Mouse (Mus musculus): ENCODE measurements around the gene Zbtb16.

Zbtb16 gene

DNA sequence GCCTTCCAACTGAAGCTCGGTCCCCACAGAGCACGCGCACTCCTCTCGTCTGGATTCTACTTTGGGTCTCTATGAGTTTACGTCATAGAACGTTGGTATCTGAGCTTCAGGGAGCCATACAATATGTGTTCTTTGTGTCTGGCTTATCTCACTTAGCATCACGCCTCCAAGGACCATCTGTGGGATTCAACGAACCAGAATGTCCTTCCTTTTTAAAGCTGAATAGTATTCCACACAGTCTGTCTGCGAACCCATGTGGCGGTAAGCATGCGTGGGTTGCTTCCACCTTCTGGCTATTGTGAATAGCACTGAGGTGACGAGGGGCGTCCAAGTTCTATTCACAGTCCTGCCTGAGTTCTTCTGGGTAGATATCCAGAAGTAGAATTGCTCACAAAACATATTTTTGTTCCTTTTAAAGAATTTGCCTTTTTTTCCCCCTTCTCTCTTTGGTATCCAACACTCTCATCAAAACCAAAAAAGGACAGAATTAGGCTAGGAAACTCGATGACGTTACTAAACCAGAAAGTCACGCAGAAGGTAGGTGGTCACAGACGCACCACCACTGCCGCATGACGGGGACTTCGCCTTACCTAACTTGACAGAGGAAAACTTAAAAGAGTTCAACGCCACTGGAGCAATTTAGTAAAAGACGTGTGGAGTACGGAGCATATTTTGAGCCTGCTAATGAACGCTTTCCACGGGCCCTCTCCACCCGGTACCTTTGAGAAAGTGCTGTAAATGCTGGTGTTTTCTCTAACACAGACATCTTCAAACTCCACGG lies 32.4 kb downstream of the Zbtb16 start:
- in situ Hi-C loops (cut with MboI), result no loop called here

GRCm38 (mm10) chr9:48802374-48802773 lies 33.6 kb downstream of the Zbtb16 start:
- in situ Hi-C loops (cut with MboI), result no loop called here

DNA sequence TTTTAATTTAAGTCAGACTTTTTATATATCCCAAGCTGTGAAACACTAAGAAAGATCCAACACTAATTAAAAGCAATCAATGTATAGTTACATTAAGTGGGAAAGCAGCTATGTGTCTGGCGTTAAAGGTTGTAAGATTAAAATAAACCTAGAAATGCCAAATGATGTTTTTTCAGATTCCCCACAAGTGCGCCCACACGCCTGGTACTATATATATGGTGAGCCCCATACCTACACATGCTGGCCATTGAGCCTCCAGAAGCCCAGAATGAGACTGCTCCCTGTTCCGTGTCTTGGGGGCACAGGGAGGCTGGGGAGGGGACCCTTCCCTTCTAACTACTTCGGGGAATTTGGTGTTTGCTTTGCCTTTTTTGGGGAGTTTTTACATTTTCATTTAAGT lies 34.7 kb downstream of the Zbtb16 start:
- in situ Hi-C loops (cut with MboI), result no loop called here

DNA sequence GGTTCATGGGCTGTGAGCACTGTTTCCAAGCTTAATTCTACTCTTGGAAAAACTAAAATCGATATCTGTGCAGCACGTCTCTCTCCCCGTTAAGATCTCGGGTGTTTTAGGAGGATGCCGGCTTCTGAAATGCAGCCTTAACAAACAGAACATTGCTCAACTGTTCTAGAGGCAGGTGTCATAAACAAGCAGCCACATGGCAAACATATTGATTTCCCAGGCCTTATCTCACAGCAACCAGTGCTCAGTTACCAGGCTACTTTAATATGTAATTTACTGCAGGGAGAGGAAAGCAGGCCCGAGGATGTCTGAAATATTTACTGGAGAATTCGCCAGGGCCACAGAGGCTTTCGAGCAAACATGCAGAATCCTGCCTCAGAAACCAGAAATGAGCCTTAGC lies 35.4 kb downstream of the Zbtb16 start:
- in situ Hi-C loops (cut with MboI), result no loop called here

DNA sequence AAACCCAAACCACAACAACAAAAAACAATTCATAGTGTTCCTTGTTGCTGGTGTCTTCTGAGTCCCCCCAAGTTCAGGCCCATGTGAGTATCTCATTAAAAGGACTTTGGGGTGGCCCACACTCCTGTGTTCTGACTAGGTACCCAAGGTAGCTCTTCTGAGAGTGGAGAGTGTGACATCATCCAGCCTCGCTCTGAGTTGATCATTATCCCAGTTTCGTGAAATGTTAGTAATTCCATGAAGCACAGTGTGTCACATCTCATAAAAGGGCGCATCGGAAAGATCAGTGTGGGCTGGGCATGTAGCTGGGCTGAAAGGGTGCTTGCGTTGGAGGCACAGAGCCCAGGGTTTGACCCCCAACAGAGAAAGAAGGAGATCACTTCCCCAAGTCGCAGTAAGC lies 38.0 kb downstream of the Zbtb16 start:
- in situ Hi-C loops (cut with MboI), result no loop called here

DNA sequence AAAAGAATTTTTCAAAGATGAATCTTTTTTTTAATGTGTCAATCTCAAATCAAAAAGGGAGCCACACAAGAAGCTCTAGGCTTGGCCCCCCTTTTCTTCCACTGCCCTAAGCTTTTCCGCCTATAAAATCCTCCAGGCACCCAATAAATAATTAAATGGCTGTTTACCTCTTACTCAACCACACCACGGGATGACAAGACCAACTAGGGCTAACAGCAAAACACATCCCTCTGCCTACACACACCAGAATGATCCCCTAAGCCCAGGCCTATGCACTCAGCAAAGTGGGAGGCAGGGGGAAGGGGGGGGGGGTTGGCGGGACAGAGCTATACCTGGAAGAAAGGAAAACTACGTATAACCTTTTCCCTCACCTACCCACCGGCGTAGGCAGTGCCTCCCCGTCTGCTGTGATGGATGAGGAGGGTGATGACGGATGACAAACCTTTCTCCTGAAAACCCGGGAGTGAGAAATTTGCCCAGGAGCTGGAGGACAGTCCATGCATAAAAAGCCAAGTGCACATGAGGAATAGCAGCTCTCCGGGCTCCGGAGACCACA lies 39.7 kb downstream of the Zbtb16 start:
- in situ Hi-C loops (cut with MboI), result no loop called here

DNA sequence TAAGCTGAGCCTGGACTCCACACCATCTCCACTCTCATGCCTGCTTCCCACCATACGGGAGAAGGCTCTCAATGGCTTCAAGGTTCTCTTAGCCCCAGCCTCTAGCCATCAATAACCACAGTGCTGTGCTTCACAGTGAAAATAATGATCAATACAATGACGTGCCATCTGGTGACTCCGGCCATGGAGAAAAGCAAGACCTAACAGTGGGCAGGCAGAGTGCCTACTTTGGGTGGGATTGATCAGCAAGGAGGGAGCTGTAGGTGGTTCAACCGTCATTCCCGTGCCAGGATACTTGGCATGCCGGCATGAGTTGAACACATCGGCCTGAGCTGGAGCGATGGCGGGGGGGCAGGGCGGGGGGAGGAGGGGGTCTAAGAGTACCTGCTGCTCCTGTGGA lies 40.3 kb downstream of the Zbtb16 start:
- in situ Hi-C loops (cut with MboI), result no loop called here

DNA sequence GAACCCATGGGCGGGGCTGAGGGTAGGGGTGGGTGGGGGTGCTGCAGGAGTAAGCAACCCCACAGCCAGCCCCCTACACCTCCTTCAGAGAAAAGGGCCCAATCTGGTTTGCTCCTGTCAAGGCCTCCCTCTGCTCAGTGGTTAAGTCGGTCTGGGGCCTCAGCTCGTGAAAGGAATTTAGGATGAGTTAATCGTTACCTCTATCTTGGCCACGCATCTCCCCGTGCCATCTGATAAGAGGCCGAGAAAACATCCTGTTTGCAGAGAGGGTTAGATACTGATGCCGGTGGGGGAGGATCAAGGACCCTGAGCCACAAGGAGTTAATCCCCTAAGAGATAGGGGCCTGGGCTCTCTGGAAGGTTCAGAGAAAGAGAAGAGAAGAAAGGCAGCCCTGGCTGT lies 40.9 kb downstream of the Zbtb16 start:
- in situ Hi-C loops (cut with MboI), result no loop called here

GRCm38 (mm10) chr9:48794463-48794862 lies 41.6 kb downstream of the Zbtb16 start:
- in situ Hi-C loops (cut with MboI), result no loop called here

GRCm38 (mm10) chr9:48793638-48794188 lies 42.3 kb downstream of the Zbtb16 start:
- in situ Hi-C loops (cut with MboI), result no loop called here

DNA sequence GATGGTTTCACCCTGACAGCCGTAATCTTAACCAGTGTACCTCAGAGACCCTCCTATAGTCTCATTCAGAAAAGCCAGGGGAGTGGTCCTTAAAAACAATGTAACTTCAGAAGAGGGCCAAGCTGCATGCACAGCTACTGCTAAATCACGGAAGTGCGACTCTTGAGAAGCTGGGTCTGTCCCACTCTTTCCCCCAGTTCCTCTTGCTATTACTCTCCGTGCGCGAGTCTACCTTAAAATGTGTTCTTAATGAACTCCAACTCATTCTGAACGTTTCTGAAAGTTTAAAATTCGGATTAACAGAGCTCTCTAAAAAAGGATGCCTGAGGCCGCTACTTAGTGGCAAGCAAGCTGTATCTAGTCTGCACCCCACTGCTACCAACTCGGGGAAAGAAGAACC lies 45.4 kb downstream of the Zbtb16 start:
- in situ Hi-C loops (cut with MboI), result no loop called here

DNA sequence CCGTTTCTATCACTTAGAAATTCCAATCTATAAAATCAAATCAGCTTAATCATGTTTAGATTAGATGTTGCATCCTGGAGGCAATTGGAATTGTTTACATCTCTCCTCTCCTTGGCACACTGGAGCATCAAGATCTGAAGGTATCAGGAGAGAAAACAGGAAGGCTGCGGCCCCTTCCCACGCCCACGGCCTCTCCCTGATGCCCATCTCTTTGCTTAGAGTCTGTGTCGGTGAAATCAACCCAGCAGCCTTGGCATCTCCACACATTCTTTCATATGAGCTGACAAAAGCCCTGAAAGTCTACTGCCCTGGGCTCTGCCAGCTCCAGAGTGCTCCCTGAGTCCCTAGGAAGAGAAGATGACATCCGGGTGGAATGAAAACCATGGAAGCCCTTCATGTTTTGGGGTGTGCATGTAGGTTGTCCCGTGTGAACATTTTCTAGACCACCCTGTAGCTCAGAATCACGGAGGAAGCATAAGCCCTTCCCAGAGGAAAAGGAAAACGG lies 48.1 kb downstream of the Zbtb16 start:
- in situ Hi-C loops (cut with MboI), result no loop called here

- in situ Hi-C loops (cut with MboI), result no loop called here
Observed at GRCm38 (mm10) chr9:48787321-48787720, 48.7 kb downstream of the Zbtb16 start.

- in situ Hi-C loops (cut with MboI), result no loop called here
Observed at GRCm38 (mm10) chr9:48786814-48787213, 49.2 kb downstream of the Zbtb16 start.

DNA sequence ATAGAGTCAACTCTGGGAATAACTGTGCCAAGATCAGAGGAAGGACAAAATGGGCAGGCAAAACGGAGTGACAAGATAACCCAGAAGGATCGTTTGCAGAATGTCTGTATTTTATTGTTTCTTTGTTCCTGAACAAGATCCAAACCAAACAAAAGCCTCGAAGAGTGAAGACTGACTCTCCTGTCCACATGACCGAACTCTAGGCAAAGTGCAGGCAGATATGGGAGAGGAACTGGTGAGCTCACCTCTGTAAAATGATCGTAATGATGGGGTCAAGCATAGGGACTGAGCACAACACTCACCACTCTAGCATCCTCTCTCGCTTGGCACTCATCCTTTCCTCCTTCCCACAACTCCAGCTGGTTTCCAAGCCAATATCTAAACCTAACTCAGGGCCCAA lies 51.1 kb downstream of the Zbtb16 start:
- in situ Hi-C loops (cut with MboI), result no loop called here

DNA sequence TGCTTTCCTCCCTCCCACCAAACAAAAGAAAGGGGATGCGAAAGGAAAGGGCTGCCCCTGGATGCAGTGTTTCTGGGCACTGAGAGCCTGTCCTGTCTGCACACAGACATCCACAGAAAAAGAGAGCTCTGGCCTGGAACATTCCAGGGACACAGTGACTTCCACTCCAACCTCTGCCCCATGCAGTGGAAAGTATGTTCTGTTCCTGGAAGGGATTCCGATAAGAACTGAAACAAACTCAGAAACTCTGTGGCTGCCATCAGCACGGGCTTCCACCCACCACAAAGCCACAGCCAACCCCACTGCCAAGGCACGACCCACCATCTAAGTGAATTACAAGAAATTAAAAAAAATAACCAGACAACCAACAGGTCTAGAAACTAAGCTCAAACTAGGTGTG lies 52.7 kb downstream of the Zbtb16 start:
- in situ Hi-C loops (cut with MboI), result no loop called here

DNA sequence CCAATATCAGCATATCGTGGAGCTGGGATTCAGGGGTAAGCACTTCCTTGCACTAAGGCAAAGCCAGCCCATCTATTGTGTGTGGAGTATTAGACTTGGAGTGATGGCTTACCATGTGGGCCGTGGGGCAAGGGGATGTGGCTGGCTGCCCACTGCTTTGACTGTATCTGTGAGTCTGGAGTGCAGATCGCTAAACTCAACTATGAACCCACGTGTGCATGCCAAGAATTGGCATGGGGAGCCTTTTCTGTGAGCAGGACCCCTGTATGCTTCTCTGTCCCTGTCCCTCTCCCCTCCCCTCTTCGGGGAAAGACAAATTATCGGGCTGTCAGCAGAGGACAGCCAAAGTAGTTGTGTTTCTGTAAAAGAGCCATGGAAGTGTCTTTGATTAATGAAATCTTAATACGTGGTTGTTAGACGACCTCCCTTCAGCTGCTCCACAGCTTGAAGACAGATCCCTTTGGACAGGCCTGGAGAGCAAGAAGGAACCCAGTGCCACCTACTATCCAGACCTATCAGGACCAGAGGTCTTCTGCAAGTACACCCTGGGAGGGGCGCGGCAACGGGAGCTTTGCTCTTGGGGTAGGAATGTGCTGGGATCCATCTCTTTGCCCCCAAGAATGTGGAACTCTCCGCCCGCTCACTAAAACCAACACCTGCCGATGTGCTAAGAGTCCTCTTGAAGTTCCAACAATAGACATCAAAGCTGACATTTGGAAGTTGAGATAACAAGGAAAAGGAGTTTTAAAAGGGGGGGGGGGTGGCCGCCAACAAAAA lies 53.5 kb downstream of the Zbtb16 start:
- in situ Hi-C loops (cut with MboI), result no loop called here

DNA sequence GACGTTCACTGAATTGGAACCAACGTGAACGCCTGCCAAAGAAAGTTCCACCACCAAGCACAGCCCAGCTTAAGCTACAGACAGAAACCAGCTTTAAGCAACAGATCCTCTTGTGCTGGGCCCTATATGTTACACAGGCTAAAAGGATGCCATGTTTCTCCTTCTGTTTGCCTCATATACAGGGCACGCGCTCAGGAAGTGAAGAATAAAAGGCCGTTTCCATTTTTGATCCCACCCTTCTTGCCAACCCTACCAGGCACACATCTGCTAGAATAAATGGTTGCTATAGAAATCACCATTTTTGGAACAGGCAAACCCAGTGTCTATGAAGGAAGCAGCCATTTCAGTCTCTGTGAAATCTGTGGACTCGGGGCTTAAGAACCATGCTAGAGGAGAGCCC lies 59.8 kb downstream of the Zbtb16 start:
- in situ Hi-C loops (cut with MboI), result no loop called here

GRCm38 (mm10) chr9:48775561-48775960 lies 60.5 kb downstream of the Zbtb16 start:
- in situ Hi-C loops (cut with MboI), result no loop called here

DNA sequence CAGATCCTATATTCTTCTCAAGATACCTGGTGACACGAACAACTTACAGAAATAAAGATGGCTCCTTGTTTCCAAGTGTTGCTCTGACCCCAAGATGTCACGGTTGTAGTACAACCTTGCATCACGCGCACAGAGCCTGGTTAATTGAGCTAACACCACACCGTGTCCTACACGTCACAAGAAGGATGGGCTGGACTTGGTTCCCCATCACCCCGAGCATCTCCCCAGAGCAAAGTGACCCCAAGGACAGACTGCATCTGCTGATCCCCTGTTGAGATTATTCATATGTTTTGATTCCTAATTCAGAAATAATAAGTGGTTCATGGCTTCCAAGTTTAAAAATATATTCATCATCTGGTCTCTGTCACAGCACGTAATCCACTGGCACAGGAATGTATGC lies 62.3 kb downstream of the Zbtb16 start:
- in situ Hi-C loops (cut with MboI), result no loop called here

DNA sequence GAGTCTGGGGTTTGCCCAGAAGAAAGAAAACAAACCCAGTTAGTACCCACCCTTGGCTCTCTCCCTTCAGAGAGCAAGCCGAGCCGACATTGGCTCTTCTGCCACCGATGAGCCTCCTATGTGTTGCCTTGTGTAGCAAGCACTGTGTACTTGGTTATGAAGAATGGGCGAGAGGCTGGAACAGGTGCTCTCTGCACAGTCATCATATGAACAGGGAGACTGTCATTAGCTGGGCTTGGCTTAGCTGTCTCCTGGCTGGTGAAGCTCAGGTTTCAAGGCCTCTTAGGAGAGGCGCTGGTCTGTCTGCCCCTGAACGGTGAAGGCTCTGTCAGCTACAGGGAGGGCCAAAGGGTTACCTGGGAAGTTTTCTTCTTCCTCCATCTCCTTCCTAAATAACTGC lies 62.9 kb downstream of the Zbtb16 start:
- in situ Hi-C loops (cut with MboI), result no loop called here

DNA sequence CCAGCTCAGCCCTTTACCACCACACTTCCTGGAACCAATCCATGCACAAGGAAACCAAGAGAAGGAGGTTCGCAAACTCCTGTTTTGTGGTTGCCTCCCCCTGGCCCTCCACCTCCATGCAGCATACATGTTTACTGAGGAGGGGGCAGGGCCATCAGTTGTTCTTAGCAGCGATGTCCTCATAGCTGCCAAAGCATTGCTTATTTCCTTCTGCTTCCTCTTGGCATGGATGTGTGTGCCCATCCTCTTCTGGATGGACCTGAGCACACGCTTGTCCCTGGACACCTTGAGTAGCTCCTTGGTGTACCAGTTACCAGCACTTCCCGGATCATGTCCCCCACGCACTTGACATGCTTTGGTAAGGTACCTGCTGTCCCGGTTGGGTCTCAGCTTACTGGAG lies 64.5 kb downstream of the Zbtb16 start:
- in situ Hi-C loops (cut with MboI), result no loop called here

DNA sequence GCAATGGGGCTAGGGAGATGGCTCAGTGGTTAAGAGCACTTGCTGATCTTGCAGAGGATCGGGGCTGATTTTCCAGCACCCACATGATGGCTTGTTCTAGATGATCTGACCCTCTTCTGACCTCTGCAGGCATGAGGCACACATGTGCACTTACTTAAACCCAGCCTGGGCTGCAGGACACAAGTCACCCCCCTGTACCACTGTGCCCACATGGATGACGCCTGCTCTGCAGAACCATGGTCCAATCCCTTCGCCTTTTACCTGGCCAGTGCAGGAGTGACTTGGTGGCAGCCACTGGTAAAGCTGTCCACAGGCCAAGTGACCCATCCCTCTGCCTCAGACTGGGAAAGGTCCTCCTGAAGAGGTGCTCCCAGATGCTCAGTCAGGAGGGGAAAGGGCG lies 67.1 kb downstream of the Zbtb16 start:
- in situ Hi-C loops (cut with MboI), result no loop called here
